Mouse (Mus musculus): Measurements from ENCODE around the gene Gm10428.

- TF ChIP-seq CTCF (IDR thresholded peaks at IDR 0.05; ENCODE audit: insufficient read depth, low read depth, low read length) (no peak), POLR2A (IDR thresholded peaks at IDR 0.05; ENCODE audit: insufficient read depth, low read depth, low read length) (no peak)
These were observed 4.8 kb upstream of the Gm10428 start for GRCm38 (mm10) chr11:62748062-62748461.
